Mouse (Mus musculus) c-Kit-positive CD71-negative TER-119-negative erythroid progenitor cells, embryonic 14.5 days (primary cell): Measurements from ENCODE around the gene Calhm6.
A peak's percentile ranks its signal among the peaks of the same experiment; 100 is the strongest.

Source experiments
- DNase-seq: peaks from one replicate; pipeline ENCODE4 v3.0.0-alpha.2; 2013; ENCODE audit warnings: low read depth

The Calhm6 gene

GRCm38 (mm10) chr10:34127392-34128378 lies at the start of gene Calhm6:
Gene Calhm6, minus strand, starts transcription at chr10:34127984.
- no peak for DNase-seq

GRCm38 (mm10) chr10:34175870-34176606 lies 48.3 kb upstream of the Calhm6 start:
- no peak for DNase-seq

- DNase-seq: no peak
These were observed 45.0 kb upstream of the Calhm6 start for GRCm38 (mm10) chr10:34172663-34173282.

- DNase-seq: peak; percentile 33
These were observed 43.9 kb upstream of the Calhm6 start for GRCm38 (mm10) chr10:34171660-34172059.

GRCm38 (mm10) chr10:34171191-34171590 lies 43.4 kb upstream of the Calhm6 start:
- no peak for DNase-seq

GRCm38 (mm10) chr10:34166971-34167370 lies 39.2 kb upstream of the Calhm6 start:
- no peak for DNase-seq

- DNase-seq: no peak
These were observed 28.2 kb upstream of the Calhm6 start for GRCm38 (mm10) chr10:34155796-34156554.

- no peak for DNase-seq
These were observed 24.0 kb upstream of the Calhm6 start for GRCm38 (mm10) chr10:34151827-34152226.

GRCm38 (mm10) chr10:34150454-34150853 lies 22.7 kb upstream of the Calhm6 start:
- no peak for DNase-seq

GRCm38 (mm10) chr10:34149772-34150171 lies 22.0 kb upstream of the Calhm6 start:
- DNase-seq: no peak

- DNase-seq: no peak
These were observed 13.9 kb upstream of the Calhm6 start for GRCm38 (mm10) chr10:34141693-34142092.

GRCm38 (mm10) chr10:34139768-34140167 lies 12.0 kb upstream of the Calhm6 start:
- no peak for DNase-seq

GRCm38 (mm10) chr10:34138027-34138426 lies 10.2 kb upstream of the Calhm6 start:
- no peak for DNase-seq

- DNase-seq: no peak
These were observed 8.6 kb upstream of the Calhm6 start for GRCm38 (mm10) chr10:34136432-34136831.

- peak; percentile 26 for DNase-seq
These were observed 3.6 kb upstream of the Calhm6 start for GRCm38 (mm10) chr10:34131356-34131755.

GRCm38 (mm10) chr10:34128391-34128790 lies 607 bp upstream of the Calhm6 start:
- no peak for DNase-seq

GRCm38 (mm10) chr10:34118421-34118820 lies 9.4 kb downstream of the Calhm6 start:
- DNase-seq: no peak

GRCm38 (mm10) chr10:34117770-34118169 lies 10.0 kb downstream of the Calhm6 start:
- DNase-seq: no peak

- no peak for DNase-seq
These were observed 10.7 kb downstream of the Calhm6 start for GRCm38 (mm10) chr10:34117131-34117530.

- no peak for DNase-seq
These were observed 15.6 kb downstream of the Calhm6 start for GRCm38 (mm10) chr10:34111964-34112738.
